Mouse (Mus musculus) liver, postnatal 0 days (tissue): Measurements from ENCODE around the gene Gm26965. TPM values are rescaled to one million over a fixed set of nuclear protein-coding genes. Genes with fewer than 3 reads are reported as not detected.

Experiments
- ATAC-seq: fragments of 200-750 bp; cut with Nextera tagmentation; 2 replicates; pipeline ENCODE4 v1.8.0; 2017; ENCODE audit warnings: mild to moderate bottlenecking, moderate library complexity
- DNase-seq: peaks from one replicate; pipeline ENCODE4 v3.0.0-alpha.2; 2016
- H3K27ac ChIP-seq: fragments of 300-500 bp; sonication (generic); 2 replicates; pipeline ENCODE4 v1.5.1; 2014; ENCODE audit warnings: antibody characterized with exemption, moderate library complexity, mild to moderate bottlenecking, low read depth
- H3K27me3 ChIP-seq: fragments of 300-500 bp; sonication (generic); 2 replicates; pipeline ENCODE4 v1.6.1; 2014; ENCODE audit warnings: low read length, control low read depth, mixed read lengths; ENCODE audit not compliant: insufficient read depth
- H3K36me3 ChIP-seq: fragments of 300-500 bp; sonication (generic); replicated peaks from 2 replicates; pipeline ENCODE4 v1.6.1; 2014; ENCODE audit warnings: mild to moderate bottlenecking, control low read depth, low read length, moderate library complexity, mixed read lengths; ENCODE audit not compliant: insufficient read depth
- H3K4me1 ChIP-seq: fragments of 300-500 bp; sonication (generic); 2 replicates; pipeline ENCODE4 v1.6.1; 2014; ENCODE audit warnings: antibody characterized with exemption, mild to moderate bottlenecking, control low read depth; ENCODE audit not compliant: insufficient read depth
- H3K4me2 ChIP-seq: fragments of 300-500 bp; sonication (generic); 2 replicates; pipeline ENCODE4 v1.6.1; 2014; ENCODE audit warnings: low read depth, mild to moderate bottlenecking, low read length, moderate library complexity, mixed read lengths
- H3K4me3 ChIP-seq: fragments of 300-500 bp; sonication (generic); 2 replicates; pipeline ENCODE4 v1.5.1; 2014; ENCODE audit warnings: low read depth, low read length
- H3K9ac ChIP-seq: fragments of 300-500 bp; sonication (generic); replicated peaks from 2 replicates; pipeline ENCODE4 v1.6.1; 2014; ENCODE audit warnings: mild to moderate bottlenecking, moderate library complexity
- H3K9me3 ChIP-seq: fragments of 300-500 bp; sonication (generic); 2 replicates; pipeline ENCODE4 v1.6.1; 2016; ENCODE audit warnings: mild to moderate bottlenecking, control low read depth, low read length, mixed read lengths
- CTCF ChIP-seq: sonication (generic); IDR thresholded peaks from 2 replicates; pipeline ENCODE4 v1.5.1; 2016; ENCODE audit warnings: antibody characterized with exemption, low read depth
- EP300 ChIP-seq: IDR thresholded peaks from 2 replicates; pipeline ENCODE4 v1.6.1; 2016; ENCODE audit warnings: antibody characterized with exemption, low read depth, mild to moderate bottlenecking
- WGBS: fragments of 180-500 bp; shearing (Covaris S2); extraction: QIAGEN DNeasy Blood & Tissue Kit; methylation state at CpG from one replicate; pipeline ENCODE4 v1.1.7; 2014; ENCODE audit not compliant: insufficient replicate concordance; 5-methylcytosine and 5-hydroxymethylcytosine counted together
- polyA plus RNA-seq: library from polyadenylated mRNA; unstranded; fragments of >200 nt; fragmentation: Nextera tagmentation; extraction: Ambion mirVana; gene quantifications from 2 replicates; pipeline ENCODE4 v1.2.1, GENCODE M21; 2015

The Gm26965 gene
- not detected in 2 replicates for polyA plus RNA-seq

GRCm38 (mm10) chr13:67525753-67526410 lies at the start of gene Gm26965, which contains the start of gene Zfp87:
TSS of gene Gm26965 (minus strand) at chr13:67526151.
TSS of gene Zfp87 (minus strand) at chr13:67526177.
- ATAC-seq (peak; percentile 99), DNase-seq (peak; percentile 93)
- Histone ChIP-seq H3K36me3 (no peaks in the 10 kb centered on the region), H3K4me3 (peak within 1 kb of the TSS; percentile 98), H3K4me2 (peak within 1 kb of the TSS; percentile 97), H3K27me3 (no peaks in the 10 kb centered on the region), H3K27ac (peak within 1 kb of the TSS; percentile 72), H3K4me1 (peaks cover 13% of the 10 kb centered on the region), H3K9ac (peak within 1 kb of the TSS; percentile 85), H3K9me3 (no peaks in the 10 kb centered on the region)
- under 1% methylated on average over 27 of the region's 27 CpGs for WGBS
- TF ChIP-seq EP300: no peak
- TF ChIP-seq CTCF: peak; percentile 21; the same call in 1 of the 2 replicates

- H3K27me3 ChIP-seq: no peaks in the 10 kb centered on the region
- H3K9me3 ChIP-seq: no peaks in the 10 kb centered on the region
- ATAC-seq (no peak), DNase-seq (no peak)
- H3K27ac ChIP-seq: no peak overlapping the region
- H3K4me2 ChIP-seq: no peak overlapping the region
- no peaks in the 10 kb centered on the region for H3K36me3 ChIP-seq
- no peak for TF ChIP-seq CTCF
- no peak for TF ChIP-seq EP300
- no peak overlapping the region for H3K4me3 ChIP-seq
- H3K4me1 ChIP-seq: no peaks in the 10 kb centered on the region
- H3K9ac ChIP-seq: no peak overlapping the region
- 68% methylated on average over 5 of the region's 5 CpGs for WGBS
These were observed 46.7 kb upstream of the Gm26965 start for GRCm38 (mm10) chr13:67572591-67573189.

- ATAC-seq (no peak), DNase-seq (no peak)
- H3K4me1 ChIP-seq: peaks cover 14% of the 10 kb centered on the region
- H3K4me3 ChIP-seq: peak within 1 kb of the TSS; percentile 74
- H3K36me3 ChIP-seq: no peaks in the 10 kb centered on the region
- WGBS: 71% methylated on average over 4 of the region's 4 CpGs
- TF ChIP-seq CTCF: no peak
- TF ChIP-seq EP300: no peak
- peak within 1 kb of the TSS; percentile 73 for H3K4me2 ChIP-seq
- no peaks in the 10 kb centered on the region for H3K9me3 ChIP-seq
- peak within 1 kb of the TSS; percentile 80 for H3K9ac ChIP-seq
- H3K27me3 ChIP-seq: no peaks in the 10 kb centered on the region
- H3K27ac ChIP-seq: peak within 1 kb of the TSS; percentile 79
These were observed 27.8 kb upstream of the Gm26965 start, which contains the start of gene Zfp748 for GRCm38 (mm10) chr13:67553730-67554129. TSS of gene Zfp748 (minus strand) at chr13:67553830.

GRCm38 (mm10) chr13:67552505-67553346 lies 26.8 kb upstream of the Gm26965 start:
- under 1% methylated on average over 44 of the region's 44 CpGs for WGBS
- Histone ChIP-seq H3K27ac (peak overlapping the region; percentile 79), H3K4me1 (peaks cover 14% of the 10 kb centered on the region), H3K4me3 (peak overlapping the region; percentile 74), H3K27me3 (no peaks in the 10 kb centered on the region), H3K36me3 (no peaks in the 10 kb centered on the region; the same call in 1 of the 2 replicates), H3K9me3 (no peaks in the 10 kb centered on the region), H3K4me2 (peak overlapping the region; percentile 73), H3K9ac (peak overlapping the region; percentile 80)
- no peak for TF ChIP-seq CTCF
- ATAC-seq: peak; percentile 98
- DNase-seq: peak; percentile 86

GRCm38 (mm10) chr13:67545941-67546340 lies 20.0 kb upstream of the Gm26965 start:
- TF ChIP-seq CTCF (no peak), EP300 (no peak)

More at GRCm38 (mm10) chr13:67545941-67546340, 20.0 kb upstream of the Gm26965 start:
- DNase-seq (no peak), ATAC-seq (no peak)
- no peak overlapping the region for H3K4me3 ChIP-seq
- no peak overlapping the region for H3K27ac ChIP-seq
- H3K27me3 ChIP-seq: no peaks in the 10 kb centered on the region
- no peak overlapping the region for H3K4me2 ChIP-seq
- WGBS: 83% methylated on average over 1 of the region's 1 CpGs
- H3K9me3 ChIP-seq: no peaks in the 10 kb centered on the region
- peaks cover 4% of the 10 kb centered on the region for H3K4me1 ChIP-seq
- H3K9ac ChIP-seq: no peak overlapping the region
- peaks cover 28% of the 10 kb centered on the region for H3K36me3 ChIP-seq
